21 mouse cellular contexts compared by ENCODE assay signal in the genomic region with DNA sequence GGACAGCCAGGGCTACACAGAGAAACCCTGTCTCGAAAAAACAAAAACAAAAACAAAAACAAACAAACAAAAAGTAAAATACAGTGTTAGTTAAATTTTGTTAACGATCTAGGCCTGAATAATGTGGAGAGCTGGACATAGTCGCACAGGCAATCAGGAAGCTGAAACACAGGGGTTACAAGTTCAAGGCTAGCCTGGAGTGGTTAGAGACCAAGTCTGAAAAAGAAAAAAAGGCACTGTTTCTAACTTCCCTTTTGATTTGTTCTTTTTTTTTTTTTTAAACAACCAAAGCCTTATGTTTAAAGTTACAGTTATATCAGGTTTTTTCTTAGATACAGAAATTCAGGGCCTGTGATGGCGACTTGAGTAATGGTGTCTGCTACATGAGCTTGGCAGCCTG. TPM values are rescaled to one million over a fixed set of nuclear protein-coding genes. Genes with fewer than 3 reads are reported as not detected.
DNase-seq lines count a peak whose midpoint lies in the region; ATAC-seq and TF ChIP-seq lines count a peak whose summit lies in the region.
"Had no signal": no experiment of that assay in that cellular context is flagged by ENCODE, and none has a peak within 500 bp of the region (broad histone marks: within the 10 kb centered on the region; RNA-seq: fewer than 3 reads in every experiment).

No protein-coding gene starts in this region.

- no peak for TF ChIP-seq CTCF in MEL (IDR thresholded peaks at IDR 0.05 in 2 of 3, conservative IDR thresholded peaks at IDR 0.05 in 1 of 3; ENCODE audit: control insufficient read depth in 1 of 3, insufficient read depth in 1 of 3, low read depth in 2 of 3, low read length in 3 of 3, poor library complexity in 1 of 3, severe bottlenecking in 1 of 3)
- no peak for TF ChIP-seq CTCF in liver, embryonic 14.5 days (IDR thresholded peaks at IDR 0.05; ENCODE audit: low read depth)

- WGBS in liver, embryonic 12.5 days (ENCODE audit: insufficient replicate concordance): 78% methylated on average over 4 of the region's 4 CpGs
- 82% methylated on average over 4 of the region's 4 CpGs for WGBS in liver, embryonic 11.5 days
- 73% methylated on average over 4 of the region's 4 CpGs for WGBS in liver, embryonic 14.5 days (ENCODE audit: insufficient replicate concordance)
- WGBS in macrophage (ENCODE audit: missing documents): 54% methylated on average over 4 of the region's 4 CpGs

- H3K9ac ChIP-seq in liver, embryonic 12.5 days: 0 out of 2 replicates have a peak overlapping the region, but pooled peaks have one; percentile 56
- no peak overlapping the region for H3K9ac ChIP-seq in liver, embryonic 11.5 days (ENCODE audit: low read depth, low read length)
- H3K9ac ChIP-seq in MEL (ENCODE audit: control insufficient read depth, low read depth, low read length, poor library complexity, severe bottlenecking): no peak overlapping the region
- no peak overlapping the region for H3K9ac ChIP-seq in liver, embryonic 14.5 days (replicated peaks)
- H3K9ac ChIP-seq: hindbrain, embryonic 12.5 days had no signal

- TF ChIP-seq POLR2A in MEL (IDR thresholded peaks at IDR 0.05; ENCODE audit: control insufficient read depth in 1 of 2, insufficient read depth in 1 of 2, low read depth in 1 of 2, low read length in 2 of 2, poor library complexity in 1 of 2): no peak

- no peak for TF ChIP-seq EP300 in MEL (IDR thresholded peaks at IDR 0.05; ENCODE audit: low read depth in 1 of 2, low read length in 2 of 2)
- no peak for TF ChIP-seq EP300 in liver, embryonic 14.5 days (IDR thresholded peaks at IDR 0.05; ENCODE audit: low read depth)

- H3K4me1 ChIP-seq in liver, embryonic 12.5 days: peaks cover 87% of the 10 kb centered on the region
- peaks cover 59% of the 10 kb centered on the region for H3K4me1 ChIP-seq in liver, embryonic 11.5 days (replicated peaks; ENCODE audit: control insufficient read depth, insufficient read depth, low read length)
- H3K4me1 ChIP-seq in MEL (ENCODE audit: control insufficient read depth in 1 of 2, insufficient read depth in 2 of 2, low read length in 2 of 2): peaks cover 17 to 37% of the 10 kb centered on the region in 2 experiments
- H3K4me1 ChIP-seq in liver, embryonic 14.5 days (replicated peaks; ENCODE audit: control insufficient read depth in 2 of 2, insufficient read depth in 2 of 2, low read length in 1 of 2): peaks cover 52 to 64% of the 10 kb centered on the region in 2 experiments

- no peaks in the 10 kb centered on the region for H3K27me3 ChIP-seq in liver, embryonic 12.5 days (replicated peaks)
- no peaks in the 10 kb centered on the region for H3K27me3 ChIP-seq in liver, embryonic 11.5 days (replicated peaks; ENCODE audit: control insufficient read depth, insufficient read depth, low read length)
- H3K27me3 ChIP-seq in MEL (ENCODE audit: control insufficient read depth in 1 of 2, insufficient read depth in 2 of 2, low read length in 2 of 2): no peaks in the 10 kb centered on the region
- H3K27me3 ChIP-seq in liver, embryonic 14.5 days (ENCODE audit: control insufficient read depth, insufficient read depth, low read length): no peaks in the 10 kb centered on the region
- H3K27me3 ChIP-seq: embryonic facial prominence, embryonic 13.5 days; heart, embryonic 13.5 days; hindbrain, embryonic 12.5 days had no signal

- H3K79me2 ChIP-seq in MEL (ENCODE audit: control insufficient read depth, insufficient read depth, low read length, poor library complexity) (peaks cover 42% of the 10 kb centered on the region), macrophage (ENCODE audit: inconsistent target) (peaks cover 100% of the 10 kb centered on the region)

- TF ChIP-seq RAD21 in MEL (IDR thresholded peaks at IDR 0.05; ENCODE audit: low read depth, low read length): no peak

- peak overlapping the region; percentile 93 for H3K27ac ChIP-seq in liver, embryonic 12.5 days
- no peak overlapping the region for H3K27ac ChIP-seq in liver, embryonic 11.5 days (ENCODE audit: low read depth, low read length)
- no peak overlapping the region for H3K27ac ChIP-seq in MEL (ENCODE audit: control insufficient read depth, low read depth, low read length)
- H3K27ac ChIP-seq in liver, embryonic 14.5 days: peak overlapping the region; percentile 95
- peak overlapping the region; percentile 78 for H3K27ac ChIP-seq in macrophage
- H3K27ac ChIP-seq: forebrain, embryonic 10.5 days; gastrocnemius, adult 2 months; hindbrain, embryonic 12.5 days had no signal

- peaks cover 14% of the 10 kb centered on the region for H3K36me3 ChIP-seq in liver, embryonic 12.5 days
- no peaks in the 10 kb centered on the region for H3K36me3 ChIP-seq in liver, embryonic 11.5 days (ENCODE audit: control insufficient read depth, insufficient read depth, low read length)
- H3K36me3 ChIP-seq in MEL (ENCODE audit: control insufficient read depth in 1 of 2, insufficient read depth in 2 of 2, low read length in 2 of 2) (peaks cover 3 to 36% of the 10 kb centered on the region in 2 experiments; a peak in 3 of 4 replicates), macrophage (ENCODE audit: inconsistent target) (no peaks in the 10 kb centered on the region)
- no peaks in the 10 kb centered on the region; the same call in 1 of the 2 replicates for H3K36me3 ChIP-seq in liver, embryonic 14.5 days (replicated peaks; ENCODE audit: control insufficient read depth, insufficient read depth, low read depth)

- H3K9me3 ChIP-seq in liver, embryonic 12.5 days (replicated peaks): no peaks in the 10 kb centered on the region
- no peaks in the 10 kb centered on the region for H3K9me3 ChIP-seq in liver, embryonic 11.5 days (ENCODE audit: control insufficient read depth, low read length)
- no peaks in the 10 kb centered on the region for H3K9me3 ChIP-seq in MEL (replicated peaks; ENCODE audit: insufficient read depth, low read length)
- H3K9me3 ChIP-seq in liver, embryonic 14.5 days (ENCODE audit: control insufficient read depth, low read length): no peaks in the 10 kb centered on the region
- H3K9me3 ChIP-seq: heart, embryonic 13.5 days had no signal

- intact Hi-C loops in heart, postnatal 25 days (cut with DNase I): no loop called here
- intact Hi-C loops in left cerebral cortex, postnatal 14 days (cut with DNase I): no loop called here

- no peak for ATAC-seq in liver, embryonic 12.5 days
- ATAC-seq in liver, embryonic 11.5 days (replicated peaks; ENCODE audit: low FRiP score): no peak
- ATAC-seq in liver, embryonic 14.5 days (ENCODE audit: insufficient read depth): no peak
- ATAC-seq: forebrain, embryonic 14.5 days; hindbrain, embryonic 16.5 days had no signal

- no peak for DNase-seq in liver, embryonic 11.5 days (ENCODE audit: low spot score)
- peak; percentile 31 for DNase-seq in MEL (ENCODE audit: low read depth, low spot score)
- no peak for DNase-seq in liver, embryonic 14.5 days (ENCODE audit: low read depth in 3 of 3, low spot score in 3 of 3)
- no peak for DNase-seq in heart, postnatal 25 days (ENCODE audit: low spot score)
- no peak for DNase-seq in left cerebral cortex, postnatal 14 days (ENCODE audit: low spot score in 2 of 2)
- DNase-seq: adrenal gland, adult 8-10 months; adrenal gland, postnatal 36 days; cerebellum, adult 18-20 months; cerebellum, adult 9-11 months; cerebellum, postnatal 36 days; gastrocnemius, adult 2 months; gastrocnemius, postnatal 25 days; heart, postnatal 4 days had no signal

- no peak overlapping the region for H3K4me2 ChIP-seq in liver, embryonic 12.5 days
- no peak overlapping the region for H3K4me2 ChIP-seq in liver, embryonic 11.5 days
- H3K4me2 ChIP-seq in liver, embryonic 14.5 days (ENCODE audit: low read depth): no peak overlapping the region; the same call in 1 of the 2 replicates
- H3K4me2 ChIP-seq: embryonic facial prominence, embryonic 13.5 days; heart, embryonic 13.5 days; hindbrain, embryonic 12.5 days had no signal

- no peak overlapping the region for H3K4me3 ChIP-seq in liver, embryonic 12.5 days
- H3K4me3 ChIP-seq in liver, embryonic 11.5 days (ENCODE audit: low read depth, low read length): no peak overlapping the region
- no peak overlapping the region for H3K4me3 ChIP-seq in MEL (ENCODE audit: control insufficient read depth in 1 of 2, insufficient read depth in 1 of 2, low read depth in 2 of 2, low read length in 2 of 2)
- no peak overlapping the region for H3K4me3 ChIP-seq in liver, embryonic 14.5 days (ENCODE audit: insufficient read depth in 1 of 2, low read depth in 2 of 2, low read length in 2 of 2)
- no peak overlapping the region for H3K4me3 ChIP-seq in macrophage (ENCODE audit: inconsistent target)
- H3K4me3 ChIP-seq: embryonic facial prominence, embryonic 13.5 days; forebrain, embryonic 10.5 days; gastrocnemius, adult 2 months; heart, embryonic 13.5 days; hindbrain, embryonic 12.5 days had no signal

RNA-seq across cellular contexts. Expression of a gene that starts 12.5 kb away (rescaled TPM):
- 21.6 and 26.0 TPM in 2 replicates for polyA plus RNA-seq in liver, embryonic 12.5 days (2016; fragmentation: Nextera tagmentation; extraction: Ambion mirVana)
- polyA plus RNA-seq in liver, embryonic 11.5 days (2014; fragmentation: Nextera tagmentation; extraction: Ambion mirVana): 26.0 and 28.7 TPM in 2 replicates
- 10.1 and 11.2 TPM in 2 replicates for total RNA-seq in MEL (2012; rRNA removed)
- 100 to 1,000 TPM in 1 of 2 experiments, 10 to 100 TPM in 1; 23.1 to 260 TPM for polyA plus RNA-seq in MEL (2012; ENCODE audit: insufficient read depth in 1 of 2, insufficient read length in 2 of 2, low read depth in 1 of 2, low replicate concordance in 2 of 2, missing spikeins in 1 of 2)
- 7.5 and 8.3 TPM in 2 replicates for polyA plus RNA-seq in liver, embryonic 14.5 days (2012; rRNA removed)
- polyA plus RNA-seq in liver, embryonic 14.5 days (2014; fragmentation: Nextera tagmentation; extraction: Ambion mirVana): 17.6 and 20.6 TPM in 2 replicates
- total RNA-seq in macrophage (2018; cell fraction: chromatin; rRNA removed): 10 to 100 TPM; 16.8 to 42.5 (median 23.5) TPM
- 10 to 100 TPM; 13.5 to 25.0 (median 18.3) TPM for total RNA-seq in macrophage (2018; cell fraction: cytosol; rRNA removed)
- total RNA-seq in macrophage (2018; cell fraction: nucleus; rRNA removed): 10 to 100 TPM; 15.7 to 46.5 (median 23.1) TPM
- 11.6 to 18.7 TPM (median 16.1 TPM) in 3 replicates for polyA plus RNA-seq in macrophage (2018)
- total RNA-seq in heart, postnatal 25 days (2021): 10 to 100 TPM in 1 of 2 experiments, 1 to 10 TPM in 1; 10.0 to 10.1 TPM
- 10 to 100 TPM; 31.6 to 38.8 TPM for total RNA-seq in left cerebral cortex, postnatal 14 days (2021)

RNA-seq across cellular contexts. Expression of a gene that starts 20.6 kb away (rescaled TPM):
- polyA plus RNA-seq in liver, embryonic 12.5 days (2016; fragmentation: Nextera tagmentation; extraction: Ambion mirVana): 21.3 and 22.1 TPM in 2 replicates
- 24.7 and 26.2 TPM in 2 replicates for polyA plus RNA-seq in liver, embryonic 11.5 days (2014; fragmentation: Nextera tagmentation; extraction: Ambion mirVana)
- 63.0 and 64.4 TPM in 2 replicates for total RNA-seq in MEL (2012; rRNA removed)
- polyA plus RNA-seq in MEL (2012; ENCODE audit: insufficient read depth in 1 of 2, insufficient read length in 2 of 2, low read depth in 1 of 2, low replicate concordance in 2 of 2, missing spikeins in 1 of 2): 100 to 1,000 TPM in 1 of 2 experiments, not detected in 1; 137 TPM
- 13.3 and 14.2 TPM in 2 replicates for polyA plus RNA-seq in liver, embryonic 14.5 days (2012; rRNA removed)
- polyA plus RNA-seq in liver, embryonic 14.5 days (2014; fragmentation: Nextera tagmentation; extraction: Ambion mirVana): 14.3 and 17.2 TPM in 2 replicates
- total RNA-seq in macrophage (2018; cell fraction: chromatin; rRNA removed): 10 to 100 TPM; 23.6 to 59.4 (median 36.0) TPM
- 100 to 1,000 TPM in 2 of 26 experiments, 10 to 100 TPM in 24; 75.1 to 105 (median 85.7) TPM for total RNA-seq in macrophage (2018; cell fraction: cytosol; rRNA removed)
- 10 to 100 TPM; 37.3 to 81.8 (median 59.9) TPM for total RNA-seq in macrophage (2018; cell fraction: nucleus; rRNA removed)
- polyA plus RNA-seq in macrophage (2018): 80.7 to 108 TPM (median 104 TPM) in 3 replicates
- total RNA-seq in heart, postnatal 25 days (2021): 10 to 100 TPM; 85.1 to 96.1 TPM
- total RNA-seq in left cerebral cortex, postnatal 14 days (2021): 10 to 100 TPM; 43.8 to 48.6 TPM

RNA-seq across cellular contexts. Expression of a gene that starts 53.6 kb away (rescaled TPM):
- 3.3 and 3.5 TPM in 2 replicates for polyA plus RNA-seq in liver, embryonic 12.5 days (2016; fragmentation: Nextera tagmentation; extraction: Ambion mirVana)
- 4.5 and 4.6 TPM in 2 replicates for polyA plus RNA-seq in liver, embryonic 11.5 days (2014; fragmentation: Nextera tagmentation; extraction: Ambion mirVana)
- total RNA-seq in MEL (2012; rRNA removed): 3.7 and 5.8 TPM in 2 replicates
- polyA plus RNA-seq in MEL (2012; ENCODE audit: insufficient read depth in 1 of 2, insufficient read length in 2 of 2, low read depth in 1 of 2, low replicate concordance in 2 of 2, missing spikeins in 1 of 2) (1 to 10 TPM in 1 of 2 experiments, not detected in 1; 4.8 TPM), macrophage (2018) (0.22 to 1.3 TPM in 2 of 3 replicates, not detected in the other)
- polyA plus RNA-seq in liver, embryonic 14.5 days (2012; rRNA removed): 0.78 and 0.87 TPM in 2 replicates
- polyA plus RNA-seq in liver, embryonic 14.5 days (2014; fragmentation: Nextera tagmentation; extraction: Ambion mirVana): 0.56 and 1.2 TPM in 2 replicates
- total RNA-seq in macrophage (2018; cell fraction: chromatin; rRNA removed): 1 to 10 TPM in 9 of 26 experiments, under 1 TPM in 7, not detected in 10; 0.67 to 2.2 (median 1.1) TPM
- under 1 TPM in 22 of 26 experiments, not detected in 4; 0.10 to 0.62 (median 0.39) TPM for total RNA-seq in macrophage (2018; cell fraction: cytosol; rRNA removed)
- 1 to 10 TPM in 8 of 26 experiments, under 1 TPM in 7, not detected in 11; 0.46 to 3.4 (median 1.0) TPM for total RNA-seq in macrophage (2018; cell fraction: nucleus; rRNA removed)
- total RNA-seq in heart, postnatal 25 days (2021): under 1 TPM; 0.45 to 0.60 TPM
- 1 to 10 TPM; 2.6 to 3.7 TPM for total RNA-seq in left cerebral cortex, postnatal 14 days (2021)
- total RNA-seq: gastrocnemius, adult 2 months had no signal

Comparison
In these comparisons a context has a peak if more than half of its experiments do, and no peak if none do; other contexts are left out.
1. H3K27ac ChIP-seq: peak in liver, embryonic 12.5 days (single experiment), liver, embryonic 14.5 days (single experiment) and macrophage (single experiment); none in liver, embryonic 11.5 days (single experiment) and MEL (single experiment).